Comparison of ENCODE assay signal across 7 mouse cellular contexts in the genomic region with DNA sequence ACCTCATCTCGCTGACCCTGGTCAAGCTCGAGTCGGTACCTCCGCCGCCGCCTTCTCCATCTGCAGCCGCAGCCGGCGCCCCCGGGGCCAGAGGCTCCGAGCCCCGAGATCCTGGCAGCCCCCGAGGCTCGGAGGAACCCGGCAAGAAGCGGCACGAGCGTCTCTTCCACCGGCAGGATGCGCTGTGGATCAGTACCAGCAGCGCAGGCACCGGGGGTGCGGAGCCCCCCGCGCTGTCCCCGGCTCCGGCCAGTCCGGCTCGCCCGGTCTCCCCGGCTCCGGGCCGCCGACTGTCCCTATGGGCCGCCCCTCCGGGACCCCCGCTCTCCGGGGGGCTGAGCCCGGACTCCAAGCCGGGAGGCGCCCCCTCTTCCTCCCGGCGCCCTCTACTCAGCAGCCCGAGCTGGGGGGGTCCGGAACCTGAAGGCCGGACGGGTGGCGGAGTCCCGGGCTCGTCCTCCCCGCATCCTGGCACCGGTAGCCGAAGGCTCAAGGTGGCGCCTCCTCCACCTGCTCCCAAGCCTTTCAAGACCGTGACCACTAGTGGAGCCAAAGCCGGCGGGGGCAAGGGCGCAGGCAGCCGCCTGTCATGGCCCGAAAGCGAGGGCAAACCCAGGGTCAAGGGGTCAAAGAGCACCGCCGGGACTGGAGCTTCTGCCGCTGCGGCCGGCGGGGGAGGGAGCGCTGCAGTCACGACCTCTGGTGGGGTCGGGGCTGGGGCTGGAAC. TPM values are rescaled to one million over a fixed set of nuclear protein-coding genes. Genes with fewer than 3 reads are reported as not detected.
A peak's percentile ranks its signal among the peaks of the same experiment; 100 is the strongest.
DNase-seq lines count a peak whose midpoint lies in the region; ATAC-seq and TF ChIP-seq lines count a peak whose summit lies in the region.

No protein-coding gene starts in this region.

- DNase-seq in testis, postnatal 14 days (ENCODE audit: low spot score), result no peak
- peak; percentile 53 to 66 for DNase-seq in kidney, postnatal 4 days
- DNase-seq in gastrocnemius, postnatal 4 days (ENCODE audit: low spot score in 2 of 2), result no peak
- no peak for DNase-seq in urinary bladder, postnatal 25 days (ENCODE audit: low spot score)

- H3K27me3 ChIP-seq in testis, adult 2 months (ENCODE audit: control insufficient read depth, insufficient read depth, low read length), result peaks cover 5% of the 10 kb centered on the region
- H3K27me3 ChIP-seq in neural tube, embryonic 13.5 days, result peaks cover 74% of the 10 kb centered on the region

- WGBS in neural tube, embryonic 13.5 days, result 2% methylated on average over 66 of the region's 70 CpGs

- H3K9me3 ChIP-seq in neural tube, embryonic 13.5 days, result no peaks in the 10 kb centered on the region

- TF ChIP-seq POLR2A in testis, adult 2 months (IDR thresholded peaks at IDR 0.05; ENCODE audit: control insufficient read depth, low read depth, low read length), result no peak
- no peak for TF ChIP-seq POLR2A in embryonic fibroblast, embryonic 13.5 days (IDR thresholded peaks at IDR 0.05; ENCODE audit: low read depth, low read length)

- ATAC-seq in neural tube, embryonic 13.5 days (ENCODE audit: low read depth), result peak; percentile 3; the same call in 1 of the 2 replicates

- no peaks in the 10 kb centered on the region for H3K36me3 ChIP-seq in testis, adult 2 months (ENCODE audit: control insufficient read depth, insufficient read depth, low read length)
- H3K36me3 ChIP-seq in neural tube, embryonic 13.5 days, result peaks cover 21% of the 10 kb centered on the region

- no peak overlapping the region for H3K27ac ChIP-seq in testis, adult 2 months (ENCODE audit: control insufficient read depth, insufficient read depth, low read depth, low read length)
- H3K27ac ChIP-seq in embryonic fibroblast, embryonic 13.5 days (ENCODE audit: insufficient read depth, low read length), result no peak overlapping the region
- H3K27ac ChIP-seq in neural tube, embryonic 13.5 days (replicated peaks), result peak overlapping the region; percentile 86

- H3K4me1 ChIP-seq in testis, adult 2 months (ENCODE audit: control insufficient read depth, insufficient read depth, low read length), result peaks cover 26% of the 10 kb centered on the region
- 0 out of 2 replicates have a peak, but pooled peaks cover 1% of the 10 kb centered on the region for H3K4me1 ChIP-seq in embryonic fibroblast, embryonic 13.5 days (ENCODE audit: control insufficient read depth, insufficient read depth, low read length)
- H3K4me1 ChIP-seq in neural tube, embryonic 13.5 days (replicated peaks), result peaks cover 60% of the 10 kb centered on the region

- H3K4me3 ChIP-seq in testis, adult 2 months (ENCODE audit: control insufficient read depth, low read depth, low read length), result peak overlapping the region; percentile 27; the same call in 1 of the 2 replicates
- H3K4me3 ChIP-seq in embryonic fibroblast, embryonic 13.5 days (ENCODE audit: insufficient read depth, low read length), result no peak overlapping the region
- peak overlapping the region; percentile 82 for H3K4me3 ChIP-seq in neural tube, embryonic 13.5 days

- peak overlapping the region; percentile 87 for H3K4me2 ChIP-seq in neural tube, embryonic 13.5 days

- H3K9ac ChIP-seq in neural tube, embryonic 13.5 days, result peak overlapping the region; percentile 96

- no peak for TF ChIP-seq CTCF in testis, adult 2 months (IDR thresholded peaks at IDR 0.05; ENCODE audit: control insufficient read depth, insufficient read depth, insufficient replicate concordance, low read depth, low read length)
- 0 out of 2 replicates have a peak, but pooled peaks have one; percentile 16 for TF ChIP-seq CTCF in embryonic fibroblast, embryonic 13.5 days (IDR thresholded peaks at IDR 0.05; ENCODE audit: borderline replicate concordance, insufficient read depth, low read length)

RNA-seq across cellular contexts. Expression of gene Agap2, which starts 4.7 kb away (rescaled TPM):
- 0.53 and 0.73 TPM in 2 replicates for polyA plus RNA-seq in testis, adult 2 months (2012; rRNA removed)
- 0.08 and 0.21 TPM in 2 replicates for polyA plus RNA-seq in embryonic fibroblast, embryonic 13.5 days (2011; ENCODE audit: insufficient read length, low read depth, missing spikeins)
- polyA plus RNA-seq in neural tube, embryonic 13.5 days (2015; fragmentation: Nextera tagmentation; extraction: Ambion mirVana), result 1.9 and 2.3 TPM in 2 replicates
- total RNA-seq in gastrocnemius, postnatal 4 days (2021), result 1 to 10 TPM; 1.7 to 2.6 TPM

RNA-seq across cellular contexts. Expression of gene Tspan31, which starts 9.8 kb away (rescaled TPM):
- polyA plus RNA-seq in testis, adult 2 months (2012; rRNA removed), result 12.7 and 16.3 TPM in 2 replicates
- 118 and 143 TPM in 2 replicates for polyA plus RNA-seq in embryonic fibroblast, embryonic 13.5 days (2011; ENCODE audit: insufficient read length, low read depth, missing spikeins)
- 125 and 136 TPM in 2 replicates for polyA plus RNA-seq in neural tube, embryonic 13.5 days (2015; fragmentation: Nextera tagmentation; extraction: Ambion mirVana)
- 10 to 100 TPM; 39.5 to 44.3 TPM for total RNA-seq in gastrocnemius, postnatal 4 days (2021)

RNA-seq across cellular contexts. Expression of gene Cdk4, which starts 16.5 kb away (rescaled TPM):
- 68.4 and 70.9 TPM in 2 replicates for polyA plus RNA-seq in testis, adult 2 months (2012; rRNA removed)
- polyA plus RNA-seq in embryonic fibroblast, embryonic 13.5 days (2011; ENCODE audit: insufficient read length, low read depth, missing spikeins), result 596 and 724 TPM in 2 replicates
- 1,139 and 1,291 TPM in 2 replicates for polyA plus RNA-seq in neural tube, embryonic 13.5 days (2015; fragmentation: Nextera tagmentation; extraction: Ambion mirVana)
- total RNA-seq in gastrocnemius, postnatal 4 days (2021), result 100 to 1,000 TPM; 225 to 253 TPM

RNA-seq across cellular contexts. Expression of gene March9, which starts 19.8 kb away (rescaled TPM):
- polyA plus RNA-seq in testis, adult 2 months (2012; rRNA removed), result 2.1 TPM in 2 replicates
- 2.8 and 3.0 TPM in 2 replicates for polyA plus RNA-seq in embryonic fibroblast, embryonic 13.5 days (2011; ENCODE audit: insufficient read length, low read depth, missing spikeins)
- 5.4 and 6.3 TPM in 2 replicates for polyA plus RNA-seq in neural tube, embryonic 13.5 days (2015; fragmentation: Nextera tagmentation; extraction: Ambion mirVana)
- total RNA-seq in gastrocnemius, postnatal 4 days (2021), result 1 to 10 TPM; 1.6 to 1.7 TPM

RNA-seq across cellular contexts. Expression of gene Cyp27b1, which starts 31.8 kb away (rescaled TPM):
- polyA plus RNA-seq in testis, adult 2 months (2012; rRNA removed), result 0.25 and 0.46 TPM in 2 replicates
- not detected in 2 replicates for polyA plus RNA-seq in embryonic fibroblast, embryonic 13.5 days (2011; ENCODE audit: insufficient read length, low read depth, missing spikeins)
- polyA plus RNA-seq in neural tube, embryonic 13.5 days (2015; fragmentation: Nextera tagmentation; extraction: Ambion mirVana), result 0.12 and 0.28 TPM in 2 replicates
- under 1 TPM; 0.78 to 0.86 TPM for total RNA-seq in gastrocnemius, postnatal 4 days (2021)

Comparison
In these comparisons a context has a peak if more than half of its experiments do, and no peak if none do; other contexts are left out.
1. DNase-seq: peak in kidney, postnatal 4 days (2 of 2); none in testis, postnatal 14 days (single experiment), gastrocnemius, postnatal 4 days (0 of 2) and urinary bladder, postnatal 25 days (single experiment).